9 mouse cellular contexts compared by ENCODE assay signal in the genomic region with DNA sequence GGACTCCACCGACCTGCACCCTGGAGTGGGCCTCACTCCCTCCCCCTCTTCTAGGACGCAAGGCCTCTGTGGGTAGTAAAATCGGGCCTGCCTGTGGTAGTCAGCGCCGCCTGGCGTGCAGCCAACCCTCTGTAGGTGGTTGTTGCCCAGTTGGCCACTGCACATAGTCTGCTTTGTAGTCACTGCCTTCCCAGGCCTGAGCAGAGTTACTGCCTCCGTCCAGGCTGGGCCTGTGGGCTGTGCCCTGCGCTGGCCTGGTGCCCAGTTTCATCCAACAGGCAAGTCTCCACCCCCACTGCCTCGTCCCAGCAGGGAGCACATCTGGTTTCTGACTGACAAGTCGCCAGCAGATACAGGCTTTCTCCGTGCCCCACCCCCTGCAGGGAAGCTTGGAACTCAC. TPM values are rescaled to one million over a fixed set of nuclear protein-coding genes. Genes with fewer than 3 reads are reported as not detected.
DNase-seq lines count a peak whose midpoint lies in the region; ATAC-seq and TF ChIP-seq lines count a peak whose summit lies in the region.
"Had no signal": no experiment of that assay in that cellular context is flagged by ENCODE, and none has a peak within 500 bp of the region (broad histone marks: within the 10 kb centered on the region; RNA-seq: fewer than 3 reads in every experiment).

No protein-coding gene starts in this region.

- 59% methylated on average over 11 of the region's 11 CpGs for WGBS in liver, embryonic 11.5 days
- 34% methylated on average over 11 of the region's 11 CpGs for WGBS in embryonic facial prominence, embryonic 15.5 days
- WGBS in kidney, embryonic 14.5 days: 30% methylated on average over 11 of the region's 11 CpGs
- 41% methylated on average over 11 of the region's 11 CpGs for WGBS in limb, embryonic 10.5 days

- no peak overlapping the region for H3K9ac ChIP-seq in liver, embryonic 11.5 days (ENCODE audit: low read depth, low read length)
- H3K9ac ChIP-seq in embryonic facial prominence, embryonic 15.5 days: no peak overlapping the region
- H3K9ac ChIP-seq in kidney, embryonic 14.5 days (ENCODE audit: low read depth, low read length): no peak overlapping the region
- H3K9ac ChIP-seq: liver, embryonic 14.5 days had no signal

- no peaks in the 10 kb centered on the region for H3K79me2 ChIP-seq in myocyte (ENCODE audit: control insufficient read depth, insufficient read depth)

- 0 out of 2 replicates have a peak, but pooled peaks cover 2% of the 10 kb centered on the region for H3K36me3 ChIP-seq in liver, embryonic 11.5 days (ENCODE audit: control insufficient read depth, insufficient read depth, low read length)
- H3K36me3 ChIP-seq in embryonic facial prominence, embryonic 15.5 days: peaks cover 36% of the 10 kb centered on the region
- H3K36me3 ChIP-seq in kidney, embryonic 14.5 days (ENCODE audit: control insufficient read depth, insufficient read depth, low read length): peaks cover 10% of the 10 kb centered on the region; the same call in 1 of the 2 replicates
- H3K36me3 ChIP-seq in limb, embryonic 10.5 days: peaks cover 89% of the 10 kb centered on the region
- peaks cover 10% of the 10 kb centered on the region for H3K36me3 ChIP-seq in myocyte (ENCODE audit: control insufficient read depth, insufficient read depth)

- no peak overlapping the region for H3ac ChIP-seq in myocyte (ENCODE audit: control insufficient read depth, insufficient read length)

- peak; percentile 57 for DNase-seq in liver
- no peak for DNase-seq in liver, embryonic 11.5 days (ENCODE audit: low spot score)
- peak; percentile 60 to 65 for DNase-seq in heart, adult 9 months (ENCODE audit: low spot score in 2 of 2)
- DNase-seq in limb, embryonic 10.5 days (ENCODE audit: low spot score): no peak
- DNase-seq in urinary bladder, postnatal 36 days (ENCODE audit: low spot score in 2 of 2): peak; percentile 9 to 52

- no peak overlapping the region for H3K4me3 ChIP-seq in liver, embryonic 11.5 days (ENCODE audit: low read depth, low read length)
- no peak overlapping the region for H3K4me3 ChIP-seq in embryonic facial prominence, embryonic 15.5 days (replicated peaks)
- H3K4me3 ChIP-seq in kidney, embryonic 14.5 days (ENCODE audit: low read length): no peak overlapping the region
- H3K4me3 ChIP-seq in limb, embryonic 10.5 days: no peak overlapping the region
- no peak overlapping the region for H3K4me3 ChIP-seq in myocyte

- peaks cover 17% of the 10 kb centered on the region for H3K4me1 ChIP-seq in liver, embryonic 11.5 days (replicated peaks; ENCODE audit: control insufficient read depth, insufficient read depth, low read length)
- peaks cover 23% of the 10 kb centered on the region for H3K4me1 ChIP-seq in embryonic facial prominence, embryonic 15.5 days
- H3K4me1 ChIP-seq in kidney, embryonic 14.5 days (ENCODE audit: control insufficient read depth, insufficient read depth, low read length): peaks cover 5% of the 10 kb centered on the region; the same call in 1 of the 2 replicates
- peaks cover 14% of the 10 kb centered on the region for H3K4me1 ChIP-seq in limb, embryonic 10.5 days

- H3K4me2 ChIP-seq in liver, embryonic 11.5 days: no peak overlapping the region
- no peak overlapping the region for H3K4me2 ChIP-seq in embryonic facial prominence, embryonic 15.5 days (replicated peaks)
- H3K4me2 ChIP-seq in kidney, embryonic 14.5 days (replicated peaks; ENCODE audit: low read depth, low read length): no peak overlapping the region
- H3K4me2 ChIP-seq in myocyte (ENCODE audit: low read depth): peak overlapping the region; percentile 44

- H3K27ac ChIP-seq in liver, embryonic 11.5 days (ENCODE audit: low read depth, low read length): no peak overlapping the region
- no peak overlapping the region for H3K27ac ChIP-seq in embryonic facial prominence, embryonic 15.5 days (replicated peaks)
- H3K27ac ChIP-seq in kidney, embryonic 14.5 days (ENCODE audit: low read depth, low read length): no peak overlapping the region
- peak overlapping the region; percentile 42; the same call in 1 of the 2 replicates for H3K27ac ChIP-seq in limb, embryonic 10.5 days
- H3K27ac ChIP-seq: liver, embryonic 14.5 days had no signal

- TF ChIP-seq POLR2A in myocyte (IDR thresholded peaks at IDR 0.05; ENCODE audit: insufficient read length, low read depth): no peak

- no peak for ATAC-seq in liver, embryonic 11.5 days (replicated peaks; ENCODE audit: low FRiP score)
- peak; percentile 75 for ATAC-seq in embryonic facial prominence, embryonic 15.5 days (ENCODE audit: insufficient number of reproducible peaks, low FRiP score, low TSS enrichment, low read depth)
- peak; percentile 76 for ATAC-seq in kidney, embryonic 14.5 days (ENCODE audit: low FRiP score, low TSS enrichment)

- no peaks in the 10 kb centered on the region for H3K9me3 ChIP-seq in liver, embryonic 11.5 days (ENCODE audit: control insufficient read depth, low read length)
- no peaks in the 10 kb centered on the region for H3K9me3 ChIP-seq in embryonic facial prominence, embryonic 15.5 days (replicated peaks)
- H3K9me3 ChIP-seq in kidney, embryonic 14.5 days (ENCODE audit: control insufficient read depth, low read length): no peaks in the 10 kb centered on the region
- no peaks in the 10 kb centered on the region for H3K9me3 ChIP-seq in limb, embryonic 10.5 days (replicated peaks)

- H3K27me3 ChIP-seq in liver, embryonic 11.5 days (replicated peaks; ENCODE audit: control insufficient read depth, insufficient read depth, low read length): no peaks in the 10 kb centered on the region
- H3K27me3 ChIP-seq in embryonic facial prominence, embryonic 15.5 days: no peaks in the 10 kb centered on the region
- H3K27me3 ChIP-seq in kidney, embryonic 14.5 days (ENCODE audit: control insufficient read depth, insufficient read depth, low read length): no peaks in the 10 kb centered on the region
- no peaks in the 10 kb centered on the region for H3K27me3 ChIP-seq in limb, embryonic 10.5 days (ENCODE audit: low read depth, poor library complexity, severe bottlenecking)
- no peaks in the 10 kb centered on the region for H3K27me3 ChIP-seq in myocyte (ENCODE audit: control insufficient read depth, insufficient read depth, insufficient read length)

TF ChIP-seq in myocyte, 11 proteins besides CTCF, POLR2A, EP300 and RAD21:
- TF ChIP-seq MYOG (IDR thresholded peaks at IDR 0.05; ENCODE audit: control insufficient read depth in 1 of 3, insufficient read depth in 1 of 3, insufficient read length in 2 of 3, low read depth in 2 of 3) (peak in 2 of 3 experiments; percentile 61 to 78), MYOD1 (IDR thresholded peaks at IDR 0.05; ENCODE audit: control insufficient read depth in 1 of 3, insufficient read length in 2 of 3, low read depth in 2 of 3) (peak in 2 of 3 experiments; percentile 35 to 74), SRF (IDR thresholded peaks at IDR 0.05; ENCODE audit: control insufficient read depth, insufficient read length, low read depth) (no peak), REST (IDR thresholded peaks at IDR 0.05; ENCODE audit: insufficient read depth, insufficient read length) (no peak)
TF ChIP-seq in myocyte: peak in this region for 2.

RNA-seq across cellular contexts. Expression of gene Nat10, which starts 54.8 kb away (rescaled TPM):
- 55.1 and 58.8 TPM in 2 replicates for polyA plus RNA-seq in liver, embryonic 11.5 days (2014; fragmentation: Nextera tagmentation; extraction: Ambion mirVana)
- polyA plus RNA-seq in embryonic facial prominence, embryonic 15.5 days (2015; fragmentation: Nextera tagmentation; extraction: Ambion mirVana): 23.8 and 24.5 TPM in 2 replicates
- polyA plus RNA-seq in kidney, embryonic 14.5 days (2014; fragmentation: Nextera tagmentation; extraction: Ambion mirVana): 19.6 and 34.2 TPM in 2 replicates
- 34.7 and 43.3 TPM in 2 replicates for polyA plus RNA-seq in limb, embryonic 10.5 days (2016; fragmentation: Nextera tagmentation; extraction: Ambion mirVana)
- 20.6 TPM for polyA plus RNA-seq in myocyte (2012; fragmentation: generic; extraction: Trizol)

Comparison
In these comparisons a context has a peak if more than half of its experiments do, and no peak if none do; other contexts are left out.
1. DNase-seq: peak in liver (single experiment), heart, adult 9 months (2 of 2) and urinary bladder, postnatal 36 days (2 of 2); none in liver, embryonic 11.5 days (single experiment) and limb, embryonic 10.5 days (single experiment).